Mouse (Mus musculus) myocyte (in vitro differentiated cells): ENCODE data around the gene Spata32. TPM values are rescaled to one million over a fixed set of nuclear protein-coding genes. Genes with fewer than 3 reads are reported as not detected.
"Not testable (repeated sequence)": the region's sequence is repeated elsewhere in the genome, so short reads cannot be mapped to it uniquely, and the experiment has no call there.

Source experiments
- H3K27me3 ChIP-seq: one replicate; pipeline ENCODE4 v1.6.1; 2011; ENCODE audit not compliant: control insufficient read depth, insufficient read depth, insufficient read length
- H3K36me3 ChIP-seq: one replicate; pipeline ENCODE4 v1.6.1; 2011; ENCODE audit not compliant: control insufficient read depth, insufficient read depth
- H3K4me2 ChIP-seq: one replicate; pipeline ENCODE4 v1.6.1; 2011; ENCODE audit warnings: low read depth, control low read depth
- H3K4me3 ChIP-seq: one replicate; pipeline ENCODE4 v1.5.1; 2011; ENCODE audit warnings: mild to moderate bottlenecking, control low read depth, moderate library complexity
- H3K79me2 ChIP-seq: one replicate; pipeline ENCODE4 v1.6.1; 2011; ENCODE audit not compliant: control insufficient read depth, insufficient read depth
- H3ac ChIP-seq: one replicate; pipeline ENCODE4 v1.6.1; 2011; ENCODE audit not compliant: control insufficient read depth, insufficient read length
- CEBPB ChIP-seq: IDR thresholded peaks from 2 replicates; pipeline ENCODE4 v1.6.1; 2011; ENCODE audit warnings: mild to moderate bottlenecking, moderate library complexity; ENCODE audit not compliant: poor library complexity, insufficient read depth, severe bottlenecking
- E2F4 ChIP-seq: IDR thresholded peaks from one replicate; pipeline ENCODE4 v1.6.1; 2011; ENCODE audit warnings: mild to moderate bottlenecking, control low read depth, moderate library complexity; ENCODE audit not compliant: insufficient read depth
- MAX ChIP-seq: IDR thresholded peaks from one replicate; pipeline ENCODE4 v1.6.1; 2011; ENCODE audit warnings: low read depth, mild to moderate bottlenecking, control low read depth
- MYOD1 ChIP-seq, 3 experiments: IDR thresholded peaks; one replicate each; pipeline ENCODE4 v1.6.1; 2011; ENCODE audit warnings: control low read depth in 2 of 3, low read depth in 2 of 3, mild to moderate bottlenecking in 2 of 3, moderate library complexity in 1 of 3; ENCODE audit not compliant: insufficient read length in 2 of 3, control insufficient read depth in 1 of 3
- MYOG ChIP-seq, 3 experiments: IDR thresholded peaks; one replicate each; pipeline ENCODE4 v1.6.1; 2011; ENCODE audit warnings: control low read depth in 2 of 3, low read depth in 2 of 3, mild to moderate bottlenecking in 2 of 3; ENCODE audit not compliant: insufficient read length in 2 of 3, control insufficient read depth in 1 of 3, insufficient read depth in 1 of 3
- POLR2A ChIP-seq: IDR thresholded peaks from one replicate; pipeline ENCODE4 v1.6.1; 2011; ENCODE audit warnings: low read depth, mild to moderate bottlenecking, control low read depth, moderate library complexity; ENCODE audit not compliant: insufficient read length
- POLR2AphosphoS2 ChIP-seq: IDR thresholded peaks from one replicate; pipeline ENCODE4 v1.6.1; 2011; ENCODE audit warnings: low read depth, control low read depth; ENCODE audit not compliant: insufficient read length
- REST ChIP-seq: IDR thresholded peaks from one replicate; pipeline ENCODE4 v1.6.1; 2011; ENCODE audit warnings: mild to moderate bottlenecking, control low read depth, moderate library complexity; ENCODE audit not compliant: insufficient read depth, insufficient read length
- SRF ChIP-seq: IDR thresholded peaks from one replicate; pipeline ENCODE4 v1.6.1; 2011; ENCODE audit warnings: low read depth; ENCODE audit not compliant: control insufficient read depth, insufficient read length
- TCF12 ChIP-seq: IDR thresholded peaks from one replicate; pipeline ENCODE4 v1.6.1; 2011; ENCODE audit warnings: mild to moderate bottlenecking, control low read depth; ENCODE audit not compliant: poor library complexity, insufficient read depth, severe bottlenecking
- TCF3 ChIP-seq: IDR thresholded peaks from one replicate; pipeline ENCODE4 v1.6.1; 2011; ENCODE audit warnings: low read depth, control low read depth; ENCODE audit not compliant: insufficient read length
- USF1 ChIP-seq: IDR thresholded peaks from one replicate; pipeline ENCODE4 v1.6.1; 2011; ENCODE audit warnings: low read depth, mild to moderate bottlenecking, control low read depth, moderate library complexity
- polyA plus RNA-seq: library from polyadenylated mRNA; unstranded; fragments of >200 nt; fragmentation: generic; extraction: Trizol; gene quantifications from one replicate; pipeline ENCODE4 v1.2.1, GENCODE M21; 2012; ENCODE audit warnings: missing spikeins

Gene Spata32
- polyA plus RNA-seq, 1 experiment = 0.04 TPM

- no peak overlapping the region for H3K4me2 ChIP-seq
- H3ac ChIP-seq = no peak overlapping the region
- no peak for TF ChIP-seq CEBPB
- TF ChIP-seq REST = no peak
- TF ChIP-seq MYOD1 (IDR thresholded peaks at IDR 0.05; ENCODE audit: control insufficient read depth in 1 of 3, insufficient read length in 2 of 3, low read depth in 2 of 3) = no peak
- TF ChIP-seq SRF = no peak
- TF ChIP-seq MAX = no peak
- TF ChIP-seq TCF3 = no peak
- TF ChIP-seq E2F4 = no peak
- TF ChIP-seq POLR2A = no peak
- TF ChIP-seq TCF12 = no peak
- no peak for TF ChIP-seq MYOG (IDR thresholded peaks at IDR 0.05; ENCODE audit: control insufficient read depth in 1 of 3, insufficient read depth in 1 of 3, insufficient read length in 2 of 3, low read depth in 2 of 3)
- no peak for TF ChIP-seq USF1
- TF ChIP-seq POLR2AphosphoS2 = no peak
- H3K4me3 ChIP-seq = no peak overlapping the region
- no peaks in the 10 kb centered on the region for H3K79me2 ChIP-seq
- no peaks in the 10 kb centered on the region for H3K27me3 ChIP-seq
- H3K36me3 ChIP-seq = peaks cover 55% of the 10 kb centered on the region
Measured at GRCm38 (mm10) chr11:103230626-103231025, 12.4 kb upstream of the Spata32 start.

GRCm38 (mm10) chr11:103229608-103230007 is 11.4 kb upstream of the Spata32 start:
- Histone ChIP-seq H3K79me2 (no peaks in the 10 kb centered on the region), H3K36me3 (peaks cover 62% of the 10 kb centered on the region), H3K27me3 (no peaks in the 10 kb centered on the region), H3K4me3 (no peak overlapping the region), H3K4me2 (no peak overlapping the region), H3ac (no peak overlapping the region)
- no peak for TF ChIP-seq CEBPB
- no peak for TF ChIP-seq E2F4
- no peak for TF ChIP-seq POLR2AphosphoS2

DNA sequence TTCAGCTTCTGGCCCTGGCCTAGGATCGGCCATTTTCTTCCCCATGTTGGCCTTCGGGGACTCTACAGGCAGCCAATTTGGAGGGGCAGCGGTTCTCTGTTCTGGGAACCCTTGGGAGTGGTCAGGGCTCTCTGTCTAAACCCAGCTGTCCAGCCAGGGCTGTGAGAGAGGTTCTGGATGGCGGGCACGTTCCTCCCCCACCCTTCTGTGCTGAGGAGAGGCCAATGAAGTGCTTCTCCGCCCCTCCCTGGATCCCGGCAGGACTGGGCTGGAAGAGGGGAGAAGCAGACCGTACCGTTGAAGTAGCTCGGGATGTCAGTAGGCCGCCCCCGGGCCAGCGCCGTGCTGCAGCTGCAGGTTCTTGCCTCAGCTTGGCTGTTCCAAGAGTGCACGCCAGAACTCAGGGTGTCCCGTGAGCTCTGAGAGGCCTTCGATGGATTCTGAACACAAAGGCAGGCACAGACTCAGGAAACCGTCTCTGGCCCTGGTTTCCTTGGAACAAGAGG is 5.8 kb upstream of the Spata32 start:
- Histone ChIP-seq H3K27me3 (no peaks in the 10 kb centered on the region), H3K36me3 (peaks cover 65% of the 10 kb centered on the region), H3K4me3 (no peak overlapping the region), H3K79me2 (no peaks in the 10 kb centered on the region), H3ac (no peak overlapping the region), H3K4me2 (no peak overlapping the region)
- TF ChIP-seq POLR2A (no peak), E2F4 (no peak), POLR2AphosphoS2 (no peak), TCF3 (no peak), MYOD1 (IDR thresholded peaks at IDR 0.05; ENCODE audit: control insufficient read depth in 1 of 3, insufficient read length in 2 of 3, low read depth in 2 of 3) (no peak), MAX (no peak), REST (no peak), MYOG (IDR thresholded peaks at IDR 0.05; ENCODE audit: control insufficient read depth in 1 of 3, insufficient read depth in 1 of 3, insufficient read length in 2 of 3, low read depth in 2 of 3) (no peak), USF1 (no peak)

- no peak for TF ChIP-seq TCF3
- no peak for TF ChIP-seq USF1
- TF ChIP-seq POLR2A = no peak
- TF ChIP-seq MAX = no peak
- no peak for TF ChIP-seq MYOG (IDR thresholded peaks at IDR 0.05; ENCODE audit: control insufficient read depth in 1 of 3, insufficient read depth in 1 of 3, insufficient read length in 2 of 3, low read depth in 2 of 3)
- no peak for TF ChIP-seq MYOD1 (IDR thresholded peaks at IDR 0.05; ENCODE audit: control insufficient read depth in 1 of 3, insufficient read length in 2 of 3, low read depth in 2 of 3)
- TF ChIP-seq E2F4 = no peak
- TF ChIP-seq TCF12 = no peak
- TF ChIP-seq REST = no peak
- Histone ChIP-seq H3K4me3 (no peak overlapping the region), H3K36me3 (peaks cover 59% of the 10 kb centered on the region), H3K79me2 (no peaks in the 10 kb centered on the region), H3K27me3 (no peaks in the 10 kb centered on the region), H3ac (no peak overlapping the region), H3K4me2 (no peak overlapping the region)
Measured at GRCm38 (mm10) chr11:103223444-103223843, 5.2 kb upstream of the Spata32 start.

DNA sequence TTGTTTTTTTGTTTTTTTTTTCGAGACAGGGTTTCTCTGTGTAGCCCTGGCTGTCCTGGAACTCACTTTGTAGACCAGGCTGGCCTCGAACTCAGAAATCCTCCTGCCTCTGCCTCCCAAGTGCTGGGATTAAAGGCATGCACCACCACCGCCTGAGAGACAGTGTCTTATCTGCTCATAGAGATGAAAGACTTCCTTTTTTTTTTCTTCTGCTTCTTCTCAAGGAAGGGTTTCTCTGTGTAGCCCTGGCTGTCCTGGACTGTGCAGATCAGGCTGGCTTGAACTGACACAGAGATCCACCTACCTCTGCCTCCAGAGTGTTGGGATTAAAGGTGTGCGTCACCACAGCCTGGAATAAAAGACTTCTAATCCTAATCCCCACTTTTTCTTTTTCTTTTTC is 4.5 kb upstream of the Spata32 start:
- not testable (repeated sequence) for H3K27me3 ChIP-seq, H3K79me2 ChIP-seq, H3K4me2 ChIP-seq, H3K4me3 ChIP-seq, H3ac ChIP-seq
- peaks cover 52% of the 10 kb centered on the region for H3K36me3 ChIP-seq
